Mouse (Mus musculus) heart, adult 2 months (tissue): ENCODE measurements at regions not wholly inside any gene's neighbourhood (a gene's known extent, or its start where the extent isn't known, plus 50 kb on each side); places are given as distances from the start of the nearest gene placed in this dataset.
"Not testable (repeated sequence)": the region's sequence is repeated elsewhere in the genome, so short reads cannot be mapped to it uniquely, and the experiment has no call there.

Experiments used
- CTCF ChIP-seq: fragments of 200-600 bp; IDR thresholded peaks from 2 replicates; pipeline ENCODE4 v1.8.1; 2022; ENCODE audit warnings: antibody characterized with exemption, mild to moderate bottlenecking, moderate library complexity
- EP300 ChIP-seq: fragments of 200-500 bp; IDR thresholded peaks from 2 replicates; pipeline ENCODE4 v1.6.1; 2011; ENCODE audit warnings: low read depth, low read length, control low read depth; ENCODE audit not compliant: insufficient read depth

- not testable (repeated sequence) for TF ChIP-seq CTCF, EP300
Observed at GRCm38 (mm10) chr12:114472678-114473077, 929.0 kb downstream of the Adam6a start.
